Mouse (Mus musculus): ENCODE results near the gene Slc1a3. TPM values are rescaled to one million over a fixed set of nuclear protein-coding genes. Genes with fewer than 3 reads are reported as not detected.

Slc1a3 gene
- 1.1 TPM for polyA plus RNA-seq (2017; shearing (Covaris generic))

DNA sequence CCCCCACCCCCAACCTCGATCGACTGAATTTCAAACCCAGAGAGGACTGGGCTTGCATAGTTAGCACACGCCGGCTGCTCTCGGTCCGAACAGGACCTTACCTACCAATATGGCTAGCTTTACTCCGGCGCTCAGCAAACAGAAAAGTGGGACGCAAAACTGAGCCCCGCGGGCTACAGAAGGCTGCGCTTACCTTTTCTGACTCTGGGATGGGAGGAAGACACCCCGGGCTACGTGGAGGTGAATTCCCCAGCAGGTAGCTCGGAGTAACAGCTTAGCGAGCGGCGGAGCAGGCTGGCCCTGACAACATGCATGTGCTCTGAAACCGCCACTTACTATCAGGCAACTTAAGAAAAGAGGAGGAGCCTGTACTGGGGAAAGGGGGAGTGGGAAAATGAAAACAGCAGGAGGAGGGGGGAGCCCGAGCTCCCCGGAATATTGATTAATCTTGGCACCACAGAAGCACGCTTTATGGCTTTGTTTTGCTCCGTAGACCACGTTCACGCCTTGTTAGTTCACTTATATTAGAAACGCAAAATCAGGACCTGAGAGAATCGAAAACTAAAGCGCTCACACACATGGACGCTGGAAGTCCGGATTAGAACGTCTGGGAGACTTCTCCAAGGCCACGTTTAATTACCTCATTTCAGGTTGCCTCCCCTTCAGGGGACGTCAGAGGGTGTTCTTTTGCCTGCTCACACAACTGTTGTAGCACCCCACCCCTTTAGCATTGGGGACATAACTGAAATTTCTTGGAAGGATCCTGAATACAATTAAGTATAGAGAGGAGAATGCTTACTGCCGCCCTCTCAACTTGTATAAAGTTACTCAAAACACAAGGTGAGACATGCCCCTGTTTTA, at the start of gene Slc1a3:
TSS of gene Slc1a3 (minus strand) at position 619 of the 861 bp plus-strand sequence.

Other genes with a start within 250 kb of the Slc1a3 start
- gene Gm2310, start 190.8 kb downstream of the Slc1a3 start, polyA plus RNA-seq (2017; shearing (Covaris generic)): not detected

Measured in effector memory CD4-positive, alpha-beta T cell, adult 5 months (primary cell).